In genomic region chr1:113433701-113434100, GRCm38 (mm10) we compare ENCODE assay signal across 16 mouse cellular contexts.
DNase-seq lines count a peak whose midpoint lies in the region.
"Had no signal": no experiment of that assay in that cellular context is flagged by ENCODE, and none has a peak within 500 bp of the region (broad histone marks: within the 10 kb centered on the region; RNA-seq: fewer than 3 reads in every experiment).

No protein-coding gene starts in this region.

- intact Hi-C loops in left cerebral cortex, postnatal 36 days (cut with DNase I) = no loop called here

- peak; percentile 33 to 43 for DNase-seq in cerebellum, postnatal 10 days
- DNase-seq in cerebellum, postnatal 25 days = no peak
- peak; percentile 68 for DNase-seq in layer of hippocampus, adult 11-12 months (ENCODE audit: low spot score)
- peak; percentile 51 for DNase-seq in layer of hippocampus, adult 9-10 months (ENCODE audit: low spot score)
- peak; percentile 14 to 21 for DNase-seq in layer of hippocampus, postnatal 25 days (ENCODE audit: extremely low spot score in 1 of 2, low spot score in 1 of 2)
- no peak for DNase-seq in right cerebral cortex, postnatal 36 days (ENCODE audit: low spot score in 2 of 2)
- DNase-seq in kidney, postnatal 4 days = no peak
- DNase-seq in left cerebral cortex, postnatal 36 days (ENCODE audit: low spot score in 2 of 2) = no peak
- DNase-seq: adrenal gland, postnatal 10 days; B cell, adult 2 months; cerebellum, adult 18-20 months; cerebellum, adult 9-11 months; gastrocnemius, postnatal 10 days; heart, adult 18-20 months; heart, postnatal 10 days; heart, postnatal 4 days had no signal

Comparison
In these comparisons a context has a peak if more than half of its experiments do, and no peak if none do; other contexts are left out.
1. DNase-seq: peak in cerebellum, postnatal 10 days (2 of 2), layer of hippocampus, adult 11-12 months (single experiment), layer of hippocampus, adult 9-10 months (single experiment) and layer of hippocampus, postnatal 25 days (2 of 2); none in cerebellum, postnatal 25 days (0 of 2), right cerebral cortex, postnatal 36 days (0 of 2), kidney, postnatal 4 days (0 of 2) and left cerebral cortex, postnatal 36 days (0 of 2).